Mouse (Mus musculus) layer of hippocampus, adult 8-10 months (tissue): ENCODE results near the gene Ube2o. TPM values are rescaled to one million over a fixed set of nuclear protein-coding genes. Genes with fewer than 3 reads are reported as not detected.
A peak's percentile ranks its signal among the peaks of the same experiment; 100 is the strongest.

Experiments used
- DNase-seq, 2 experiments: peaks; one replicate each; pipeline ENCODE4 v3.0.0; 2022; ENCODE audit warnings: low spot score in 2 of 2
- total RNA-seq, 4 experiments: library from RNA; stranded (reverse); gene quantifications; 2 replicates each; pipeline ENCODE4 v1.2.4; 2022

The Ube2o gene
- 100 to 1,000 TPM in 1 of 4 experiments, 10 to 100 TPM in 3; 96.8 to 110 (median 98.8) TPM for total RNA-seq

DNA sequence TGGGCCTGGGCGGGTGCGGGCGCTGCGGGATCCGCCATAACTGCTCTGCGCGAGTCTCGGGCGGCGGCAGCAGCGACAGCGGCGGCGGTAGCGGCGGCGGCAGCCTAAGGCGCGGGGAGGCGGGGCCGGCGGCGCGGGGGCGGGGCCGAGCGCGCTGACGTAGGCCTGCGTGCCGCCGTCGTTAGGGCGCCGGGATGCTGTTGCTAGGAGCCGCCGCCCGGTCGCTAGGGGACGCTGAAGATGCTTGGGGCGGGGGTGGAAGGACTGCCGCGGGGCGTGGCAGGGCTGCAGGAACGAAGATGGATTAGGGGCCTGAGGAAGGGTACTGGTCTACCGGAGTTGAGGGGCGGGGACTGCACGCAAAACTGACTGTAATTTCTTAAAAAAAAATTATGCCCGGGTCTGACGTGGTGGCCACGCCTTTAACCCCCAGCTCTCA is at the start of gene Ube2o:
Ube2o (minus strand) TSS at position 72 of the 439 bp plus-strand sequence.
- DNase-seq, result peak; percentile 70 to 79

DNA sequence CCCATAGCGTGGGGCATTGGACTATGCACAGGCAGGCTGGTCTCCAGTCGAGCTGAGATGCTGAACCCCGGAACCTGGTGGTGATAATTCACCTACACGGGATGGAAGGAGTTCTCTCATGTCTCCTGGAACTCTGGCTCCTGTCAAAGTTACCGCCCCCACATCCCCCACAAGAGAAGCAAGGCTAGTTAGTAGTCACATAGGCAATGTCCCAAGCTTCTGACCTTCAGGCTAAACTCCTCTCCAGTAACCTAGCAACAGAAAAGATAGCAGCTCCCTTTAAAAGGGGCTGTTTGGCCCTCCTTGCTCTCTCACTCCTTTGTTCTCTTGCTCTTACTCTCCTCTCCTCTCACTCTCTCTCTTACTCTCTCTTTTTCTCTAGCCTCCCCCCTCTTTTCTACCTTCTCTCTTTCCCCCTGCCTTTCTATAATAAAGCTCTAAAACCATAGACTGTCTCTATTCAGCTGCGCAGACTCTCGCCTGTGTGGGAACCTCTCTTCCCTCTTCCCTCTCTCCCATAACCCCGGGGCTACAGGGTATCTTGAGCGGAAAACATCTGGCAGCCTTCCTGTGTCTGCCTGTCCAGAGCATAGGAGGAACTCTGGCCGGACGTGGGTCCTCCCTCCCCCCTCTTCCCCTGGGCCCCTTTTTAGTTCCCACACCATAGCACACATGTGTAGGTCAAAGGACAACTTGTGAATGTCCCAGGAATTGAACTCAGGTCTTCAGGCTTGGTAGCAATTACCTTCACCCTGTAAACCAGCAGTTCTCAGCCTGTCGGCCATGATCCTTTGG is 49.1 kb upstream of the Ube2o start:
- DNase-seq, result no peak

DNA sequence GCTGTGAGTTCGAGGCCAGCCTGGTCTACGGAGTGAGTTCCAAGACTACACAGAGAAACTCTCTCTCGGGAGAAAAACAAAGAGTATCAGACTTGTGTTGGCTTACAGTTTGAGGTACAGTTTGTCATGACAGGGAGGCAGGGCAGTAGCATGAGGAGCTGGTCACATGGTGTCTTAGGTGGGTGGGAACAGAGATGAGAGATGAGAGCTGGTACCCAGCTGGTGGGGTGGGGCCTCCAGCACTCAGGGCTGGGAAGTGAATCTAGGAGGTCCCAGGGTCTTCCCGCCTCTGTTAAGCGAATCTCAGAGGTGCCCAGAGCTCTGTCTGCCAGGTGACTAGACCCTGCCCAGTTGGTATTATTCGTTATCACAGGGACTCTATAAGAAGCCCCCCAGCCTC is 48.2 kb upstream of the Ube2o start:
- no peak for DNase-seq

DNA sequence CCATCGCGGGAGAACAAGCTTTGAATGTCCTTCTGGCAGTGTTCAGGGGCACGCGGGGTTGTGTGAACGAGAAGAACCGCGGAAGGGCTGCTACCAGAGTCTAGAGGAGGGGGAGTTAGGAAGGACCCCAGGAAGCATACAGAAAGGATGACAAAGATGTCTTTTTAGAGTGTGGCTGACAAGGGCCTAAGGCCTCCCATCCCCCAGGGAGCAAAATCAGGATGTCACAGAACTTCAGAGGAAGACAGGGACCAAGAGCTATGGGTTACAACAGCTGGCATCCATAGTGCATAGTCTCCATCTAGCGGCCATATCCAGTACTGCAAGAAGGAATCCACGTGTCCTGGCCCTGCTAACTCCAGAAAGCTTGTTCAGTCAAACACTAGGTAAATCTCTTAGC is 47.5 kb upstream of the Ube2o start:
- peak; percentile 74 to 93 for DNase-seq

DNA sequence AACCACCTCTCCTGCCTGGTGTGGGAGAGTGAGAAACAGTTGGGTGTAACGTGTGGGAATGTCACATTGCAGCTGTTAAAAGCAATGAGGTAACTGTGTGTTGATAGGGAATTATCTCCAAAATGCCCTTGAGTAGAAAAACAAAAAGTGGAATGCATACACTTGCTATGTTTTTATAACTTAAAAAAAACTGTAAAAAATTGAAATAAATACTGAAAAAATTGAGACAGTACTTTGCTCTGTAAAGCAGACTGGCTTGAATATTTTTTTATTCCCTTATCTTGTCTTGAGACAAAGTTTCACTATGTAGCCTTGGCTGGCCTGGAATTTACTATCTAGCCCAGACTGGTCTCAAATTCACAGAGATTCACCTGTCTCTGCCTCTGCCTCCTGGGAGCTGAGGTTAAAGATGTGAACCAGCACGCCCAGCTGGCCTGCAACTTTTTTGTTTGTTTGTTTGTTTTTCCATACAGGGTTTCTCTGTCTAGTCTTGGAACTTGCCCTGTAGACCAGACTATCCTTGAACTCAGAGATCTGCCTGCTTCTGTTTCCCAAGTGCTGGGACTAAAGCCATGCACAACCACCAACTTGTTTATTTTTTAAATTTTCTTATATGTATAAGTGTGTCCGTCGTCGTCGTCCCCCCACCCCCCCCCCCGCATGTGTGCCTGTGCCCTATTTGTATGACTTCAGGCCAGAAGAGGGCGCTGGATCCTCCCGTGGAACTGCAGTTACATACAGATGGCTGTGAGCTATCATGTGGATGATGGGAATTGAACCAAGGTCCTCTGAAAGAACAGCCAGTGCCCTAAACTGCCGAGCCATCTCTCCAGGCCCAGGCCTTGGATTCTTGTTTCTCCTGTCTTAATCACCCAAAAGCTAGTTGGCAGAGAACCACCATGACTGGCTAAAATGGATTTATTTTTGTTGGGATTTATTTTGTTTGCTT is 46.1 kb upstream of the Ube2o start:
- DNase-seq, result no peak

DNA sequence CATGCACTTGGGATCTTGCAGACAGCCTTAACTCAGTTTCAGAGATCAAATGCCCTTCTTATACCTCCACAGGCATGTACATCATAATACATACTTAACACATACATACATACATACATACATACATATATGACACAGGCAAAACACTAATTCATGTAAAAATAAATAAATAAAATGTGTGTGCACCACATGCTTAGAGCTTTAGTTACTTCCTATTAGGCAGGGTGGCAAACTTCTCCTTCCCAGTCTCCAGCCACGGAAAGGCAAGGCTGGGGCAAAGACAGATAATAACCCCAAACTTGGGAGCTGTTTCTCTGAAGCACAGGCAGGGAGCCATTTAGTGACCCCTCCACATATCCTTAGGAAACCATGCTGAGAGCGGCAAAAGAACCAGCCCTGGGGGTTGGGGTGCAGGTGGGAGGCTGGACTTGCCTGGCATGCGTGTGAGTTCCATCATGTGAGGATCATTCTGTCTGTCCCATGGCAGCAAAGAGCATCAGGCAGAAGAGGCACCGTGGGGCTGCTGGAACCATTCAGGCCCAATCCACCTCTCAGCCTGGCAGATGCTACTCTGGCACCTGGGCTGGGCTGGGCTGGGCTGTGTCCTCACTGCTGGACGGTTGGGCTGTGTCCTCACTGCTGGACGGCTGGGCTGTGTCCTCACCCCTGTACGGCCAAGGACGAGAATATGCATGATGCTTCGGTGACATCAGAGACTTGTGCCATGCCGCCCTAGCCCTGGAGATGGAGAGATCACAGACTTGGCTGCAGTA is 45.2 kb upstream of the Ube2o start, which contains the start of gene Rhbdf2:
Rhbdf2 (minus strand) TSS at position 721 of the 773 bp plus-strand sequence.
- no peak for DNase-seq

DNA sequence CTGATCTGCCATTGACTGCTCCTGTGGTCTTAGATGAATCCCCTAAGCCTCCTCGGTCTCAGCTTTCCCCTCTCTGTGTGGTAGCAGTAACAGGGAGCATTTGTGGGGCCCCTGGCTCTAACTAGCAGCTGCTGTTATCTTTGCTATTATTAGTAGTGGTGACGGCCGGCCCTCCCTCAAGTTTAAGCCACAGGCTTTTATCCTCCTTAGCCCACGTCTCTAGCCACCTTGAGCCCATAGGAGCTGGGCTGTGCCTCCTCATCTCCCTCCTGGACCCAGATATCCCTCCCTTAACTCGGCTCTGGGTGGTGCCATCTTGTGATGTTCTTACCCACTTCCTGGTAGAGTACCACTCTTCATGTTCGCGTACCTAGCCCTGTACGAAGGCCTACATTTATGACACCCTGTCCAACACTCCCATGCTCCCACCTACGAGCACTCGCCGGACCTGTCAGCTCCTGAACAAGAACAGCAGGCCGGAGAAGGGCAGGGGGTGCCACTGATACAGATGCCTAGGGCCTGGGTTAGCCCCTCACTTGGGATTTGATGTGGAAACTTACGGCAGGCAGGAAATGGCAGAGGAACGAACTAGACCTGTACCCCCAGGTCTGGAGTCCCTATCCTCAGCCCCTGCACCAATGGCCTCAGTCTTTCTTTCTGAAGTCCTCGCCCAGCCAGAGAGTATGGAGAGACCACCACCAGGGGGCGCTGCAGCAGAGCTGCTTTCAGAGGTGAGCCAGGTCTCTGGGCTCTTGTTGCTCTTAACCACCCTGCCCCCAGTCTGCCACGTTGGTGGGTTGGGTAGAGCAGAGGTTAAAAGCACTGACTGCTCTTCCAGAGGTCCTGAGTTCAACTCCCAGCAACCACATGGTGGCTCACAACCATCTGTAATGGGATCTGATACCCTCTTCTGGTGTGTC is 44.1 kb upstream of the Ube2o start:
- DNase-seq, result no peak

DNA sequence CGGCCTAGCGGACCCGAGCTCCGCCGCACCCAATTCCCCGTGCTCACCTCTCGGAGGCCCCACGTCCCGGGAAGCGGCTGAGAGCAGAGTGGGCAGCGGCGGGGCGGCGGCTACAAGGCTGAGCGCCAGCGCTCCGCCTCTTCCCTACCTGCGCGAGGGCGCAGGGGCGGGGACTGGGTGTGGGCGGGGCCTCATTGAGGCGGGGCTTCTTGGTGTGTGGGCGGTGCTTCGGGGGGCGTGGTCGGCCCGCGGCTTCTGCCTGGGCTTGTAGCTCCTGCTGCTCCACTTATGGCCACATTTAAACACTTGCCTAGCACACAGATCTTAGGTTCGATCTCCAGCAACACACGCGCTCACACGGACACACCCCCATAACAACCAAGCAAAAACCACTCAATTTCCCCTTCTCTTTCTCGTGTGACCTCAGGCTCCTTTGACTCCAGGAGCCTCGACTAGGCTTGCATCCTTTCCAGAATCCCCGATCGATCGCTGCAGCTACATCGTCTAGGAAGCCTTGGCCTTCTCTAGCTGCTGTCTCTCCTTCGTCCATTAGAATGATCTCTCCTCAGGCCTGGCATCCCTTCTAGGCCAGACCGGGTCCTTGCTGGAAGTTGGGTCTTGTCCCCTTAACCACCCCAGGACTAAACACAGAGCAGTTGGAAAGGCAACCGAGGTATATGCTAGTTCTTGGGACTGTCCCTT is 43.0 kb upstream of the Ube2o start:
- no peak for DNase-seq

DNA sequence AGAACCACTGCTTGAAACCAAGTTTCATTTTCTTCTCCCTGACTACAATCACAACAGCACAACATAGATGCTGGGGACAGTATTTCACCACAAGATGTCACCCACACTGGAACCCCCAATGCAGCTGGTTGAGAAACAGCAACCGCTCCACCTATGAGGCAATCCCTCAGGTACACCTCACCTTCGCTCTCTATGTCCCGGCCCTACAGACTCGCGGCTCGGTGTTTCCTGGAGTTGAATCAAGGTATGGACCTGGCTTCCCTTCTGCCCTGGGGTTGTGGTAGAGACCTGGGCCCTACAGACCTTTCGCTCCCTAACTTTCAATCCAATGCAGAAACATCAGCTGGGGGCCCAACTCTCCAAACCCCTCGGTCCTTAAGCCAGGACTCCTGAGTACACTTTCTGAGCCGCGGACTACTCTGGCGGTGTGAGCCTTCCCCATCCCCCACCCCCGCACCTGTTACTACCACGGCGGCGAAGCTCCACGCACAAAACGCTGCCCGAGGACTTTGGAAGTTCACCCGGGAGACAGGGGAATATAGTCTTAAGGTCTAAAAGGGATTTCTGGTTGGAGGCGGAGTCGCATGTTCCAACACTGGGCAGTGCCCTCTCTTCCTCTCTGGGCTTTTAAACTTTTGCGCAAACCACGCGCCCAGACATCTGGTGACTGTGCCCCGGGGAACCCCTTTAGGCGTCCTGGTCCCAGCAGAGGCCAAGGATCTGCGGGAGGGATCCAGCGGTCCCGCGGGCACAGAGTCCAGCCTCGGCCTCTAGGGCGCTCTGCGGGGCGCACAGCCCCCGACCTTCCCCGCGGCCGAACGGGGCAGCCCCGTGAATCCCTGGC is 42.3 kb upstream of the Ube2o start:
- no peak for DNase-seq

DNA sequence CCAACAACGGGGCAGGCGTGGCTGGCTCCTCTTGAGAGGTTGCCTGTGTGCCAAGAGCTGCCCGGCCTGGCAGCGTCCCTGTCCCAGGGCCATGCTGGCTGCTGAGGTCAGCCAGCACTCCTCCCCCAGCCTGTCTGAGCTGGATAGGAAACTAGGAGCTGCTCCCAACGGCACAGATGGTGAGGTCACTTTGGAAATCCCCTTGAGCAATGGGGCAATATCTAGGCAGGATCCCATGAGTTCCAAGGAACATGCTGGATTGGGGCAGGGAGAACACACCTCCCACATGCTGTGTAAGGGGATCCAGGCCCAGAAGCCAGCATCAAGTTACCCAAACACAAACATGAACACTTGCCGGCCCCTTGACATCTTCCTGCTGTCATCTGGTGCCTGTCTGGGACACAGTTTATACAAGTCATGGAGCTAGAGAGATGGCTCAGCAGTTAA is 40.0 kb upstream of the Ube2o start:
- DNase-seq, result peak; percentile 32 to 38

DNA sequence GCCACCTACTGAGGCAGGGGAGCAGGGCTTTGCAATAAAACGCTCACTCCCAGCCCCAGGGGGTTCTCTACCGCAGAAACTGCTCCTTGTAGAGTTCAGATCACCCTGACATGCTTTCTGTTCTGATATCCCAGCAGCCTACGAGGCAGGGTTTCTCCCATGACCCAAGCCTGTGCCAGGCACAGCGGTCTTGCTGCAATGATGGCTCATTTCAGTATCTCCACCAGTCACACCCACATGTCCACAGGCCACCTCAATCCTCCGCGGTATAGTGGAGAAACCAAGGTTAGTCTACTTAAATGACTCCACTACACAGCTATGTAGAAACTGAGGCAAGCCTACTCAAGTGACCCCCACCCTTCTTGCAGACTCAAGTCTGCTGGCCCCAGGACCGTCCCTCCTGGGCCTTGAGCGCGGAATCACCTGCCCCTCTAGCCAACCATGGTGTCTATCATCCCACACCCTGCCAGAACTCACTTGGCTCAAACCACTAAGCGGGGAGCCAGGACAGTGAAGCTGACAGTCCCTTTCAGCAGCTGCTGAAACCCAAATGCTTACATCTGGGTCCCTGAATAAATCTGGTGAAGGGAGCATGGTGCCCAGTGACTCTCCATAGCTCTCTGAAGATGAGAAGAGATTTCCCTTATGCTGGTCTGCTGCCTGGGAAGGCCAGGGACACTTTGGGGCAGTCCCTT is 39.5 kb upstream of the Ube2o start:
- DNase-seq, result no peak

DNA sequence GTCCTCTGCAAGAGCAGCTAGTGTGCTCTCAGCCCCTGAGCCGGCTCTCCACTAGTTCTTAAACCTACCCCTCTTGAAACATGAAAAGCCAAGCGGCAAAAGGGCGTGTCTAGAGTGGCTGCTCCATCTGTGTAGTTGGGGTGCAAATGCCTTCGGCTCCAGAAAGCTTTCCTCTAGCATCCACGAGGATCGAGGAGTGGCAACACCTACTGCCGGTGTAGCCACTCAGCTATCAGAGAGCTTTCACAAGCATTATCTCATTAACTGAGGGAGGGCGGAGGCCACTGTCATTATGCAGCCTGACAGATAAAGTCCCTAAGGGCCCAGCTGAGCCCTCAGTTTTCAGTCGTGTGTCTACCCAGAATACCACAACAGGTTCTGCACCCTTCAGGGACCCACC is 38.8 kb upstream of the Ube2o start:
- no peak for DNase-seq

DNA sequence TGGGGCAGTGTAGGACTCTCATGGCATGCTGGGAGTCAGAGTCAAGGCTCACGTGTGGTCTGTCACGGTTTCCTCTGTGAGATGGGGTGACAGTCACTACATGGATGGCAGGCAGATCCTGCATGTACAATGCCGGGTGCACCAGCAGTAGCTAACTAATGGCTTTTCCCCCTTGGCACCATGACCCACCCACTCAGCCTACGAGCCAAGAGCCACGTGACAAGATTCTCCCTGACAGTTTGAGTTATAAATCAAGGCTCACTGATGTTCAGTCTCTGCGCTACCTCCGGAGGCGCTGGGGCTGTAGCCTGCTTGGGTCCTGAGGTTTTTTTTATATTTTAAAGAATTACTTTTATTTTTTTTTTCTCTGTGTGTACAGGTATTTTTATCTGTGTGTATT is 38.3 kb upstream of the Ube2o start:
- no peak for DNase-seq

DNA sequence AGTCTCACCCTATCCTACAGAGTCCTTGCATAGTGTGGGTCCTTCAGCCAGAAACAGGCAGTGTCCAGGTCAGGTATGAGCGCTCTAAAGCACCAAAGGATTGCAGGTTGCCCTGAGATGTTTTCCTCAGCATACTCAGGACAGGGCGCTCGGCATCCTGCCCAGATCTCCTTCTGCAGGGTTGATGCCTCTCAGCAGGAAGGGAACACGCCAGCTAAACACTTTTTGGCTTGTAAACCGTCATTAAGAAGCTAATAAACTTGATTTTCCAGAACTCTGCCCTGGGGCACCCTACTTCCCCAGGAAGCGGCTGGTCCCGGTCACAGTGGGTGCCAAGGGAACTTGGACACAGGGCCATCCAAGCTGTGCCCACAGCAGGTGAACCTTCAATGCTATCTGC is 37.9 kb upstream of the Ube2o start:
- no peak for DNase-seq

DNA sequence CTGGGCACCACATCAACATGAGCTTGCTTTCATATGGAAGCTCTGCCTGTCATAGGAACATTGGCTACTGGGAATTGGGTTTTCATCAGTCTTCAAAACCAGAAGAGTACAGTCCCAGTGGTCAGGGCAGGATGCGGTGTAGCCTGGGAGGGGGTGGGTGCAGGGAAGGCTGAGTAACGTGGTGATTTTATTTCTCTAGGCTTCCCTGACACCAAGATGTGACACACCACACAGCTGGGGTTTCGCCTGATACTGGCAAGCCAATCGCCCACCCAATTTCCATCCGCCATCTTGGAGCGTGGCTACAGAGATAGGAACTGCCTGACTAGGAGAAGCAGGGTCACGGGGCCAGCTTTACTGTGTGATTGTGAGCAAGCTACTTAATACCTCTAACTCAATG is 37.4 kb upstream of the Ube2o start:
- DNase-seq, result no peak

DNA sequence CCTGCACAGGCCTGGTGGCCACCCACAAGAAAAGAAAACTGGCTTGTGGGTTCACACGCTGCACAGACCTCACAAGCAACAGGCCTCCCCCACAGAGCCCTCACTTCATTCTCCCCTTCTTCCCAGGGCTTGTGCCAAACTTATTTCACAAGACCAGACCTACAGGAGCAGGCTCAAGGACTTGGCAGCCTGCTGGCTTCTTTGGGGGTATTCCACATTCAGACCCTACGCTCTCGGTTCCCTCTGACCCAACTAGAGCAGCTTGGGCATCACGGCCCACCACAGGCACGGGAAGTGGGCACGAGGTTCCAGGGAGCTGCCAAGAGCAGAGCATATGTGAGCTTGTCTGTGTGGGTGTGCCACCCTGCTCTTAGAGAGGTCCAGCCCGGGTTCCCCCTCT is 36.4 kb upstream of the Ube2o start:
- DNase-seq, result no peak

DNA sequence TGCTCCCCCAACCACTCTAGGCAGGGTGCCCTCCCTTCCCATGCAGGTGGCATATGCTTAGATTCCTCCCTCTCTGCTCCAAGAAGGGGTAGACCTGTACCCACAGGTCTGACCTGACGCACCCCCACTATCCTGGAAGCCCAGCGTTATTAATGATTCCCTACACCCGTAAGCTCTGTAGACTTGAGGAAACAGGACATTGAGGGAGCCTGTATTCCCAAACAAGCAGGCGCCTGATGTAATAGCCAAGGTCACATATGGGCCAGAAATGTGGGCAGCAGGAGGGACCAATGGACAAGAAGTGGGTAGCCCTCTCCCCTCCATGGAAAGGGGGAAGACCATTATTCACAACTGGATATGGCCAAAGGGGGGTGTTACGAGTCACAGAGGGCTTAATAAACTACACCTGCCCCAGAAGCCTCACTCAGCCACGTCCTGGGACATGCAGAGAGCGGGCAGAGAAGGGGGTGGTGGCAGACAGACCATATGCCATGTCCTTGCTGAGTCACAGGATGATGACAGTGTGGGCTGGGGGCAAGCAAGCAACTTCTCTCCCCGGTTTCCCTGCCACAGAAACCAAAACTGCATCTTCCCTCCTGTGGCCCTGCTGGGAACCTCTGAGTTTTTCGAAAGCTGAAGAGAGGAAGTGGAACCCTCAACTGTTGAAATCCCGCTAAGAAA is 35.3 kb upstream of the Ube2o start:
- no peak for DNase-seq
